Mouse (Mus musculus) hindbrain, embryonic 13.5 days (tissue): Measurements from ENCODE around the gene Cmss1. TPM values are rescaled to one million over a fixed set of nuclear protein-coding genes. Genes with fewer than 3 reads are reported as not detected.
A peak's percentile ranks its signal among the peaks of the same experiment; 100 is the strongest.

Experiments
- ATAC-seq: fragments of 200-750 bp; cut with Nextera tagmentation; 2 replicates; pipeline ENCODE4 v1.8.0; 2017; ENCODE audit warnings: moderate TSS enrichment; ENCODE audit not compliant: low FRiP score
- H3K27ac ChIP-seq: fragments of 300-500 bp; sonication (generic); 2 replicates; pipeline ENCODE4 v1.5.1; 2015; ENCODE audit warnings: inconsistent platforms, mild to moderate bottlenecking, moderate library complexity
- H3K27me3 ChIP-seq: fragments of 300-500 bp; sonication (generic); 2 replicates; pipeline ENCODE4 v1.6.1; 2015; ENCODE audit warnings: mild to moderate bottlenecking, inconsistent platforms
- H3K36me3 ChIP-seq: fragments of 300-500 bp; sonication (generic); 2 replicates; pipeline ENCODE4 v1.6.1; 2015; ENCODE audit warnings: mild to moderate bottlenecking, inconsistent platforms
- H3K4me1 ChIP-seq: fragments of 300-500 bp; sonication (generic); replicated peaks from 2 replicates; pipeline ENCODE4 v1.6.1; 2015; ENCODE audit warnings: inconsistent platforms
- H3K4me2 ChIP-seq: fragments of 300-500 bp; sonication (generic); 2 replicates; pipeline ENCODE4 v1.6.1; 2015; ENCODE audit warnings: inconsistent platforms, mild to moderate bottlenecking, moderate library complexity
- H3K4me3 ChIP-seq: fragments of 300-500 bp; sonication (generic); 2 replicates; pipeline ENCODE4 v1.5.1; 2015; ENCODE audit warnings: mild to moderate bottlenecking, inconsistent platforms
- H3K9ac ChIP-seq: fragments of 300-500 bp; sonication (generic); 2 replicates; pipeline ENCODE4 v1.6.1; 2015; ENCODE audit warnings: mild to moderate bottlenecking, inconsistent platforms
- H3K9me3 ChIP-seq: fragments of 300-500 bp; sonication (generic); 2 replicates; pipeline ENCODE4 v1.6.1; 2016; ENCODE audit warnings: inconsistent platforms
- WGBS: fragments of 180-500 bp; shearing (Covaris S2); methylation state at CpG from one replicate; pipeline ENCODE4 v1.1.7; 2015; 5-methylcytosine and 5-hydroxymethylcytosine counted together
- polyA plus RNA-seq: library from polyadenylated mRNA; unstranded; fragments of >200 nt; fragmentation: Nextera tagmentation; extraction: Ambion mirVana; gene quantifications from 2 replicates; pipeline ENCODE4 v1.2.1, GENCODE M21; 2015

Gene Cmss1
- polyA plus RNA-seq, 1 experiment from 2014 or later, result 37.1 TPM

- no peak overlapping the region for H3K4me2 ChIP-seq
- ATAC-seq, result no peak
- no peaks in the 10 kb centered on the region for H3K27me3 ChIP-seq
- peaks cover 6% of the 10 kb centered on the region for H3K4me1 ChIP-seq
- WGBS, result 83% methylated on average over 1 of the region's 1 CpGs
- no peaks in the 10 kb centered on the region for H3K36me3 ChIP-seq
- no peak overlapping the region for H3K9ac ChIP-seq
- no peak overlapping the region for H3K4me3 ChIP-seq
- no peaks in the 10 kb centered on the region for H3K9me3 ChIP-seq
- H3K27ac ChIP-seq, result no peak overlapping the region
Measured at GRCm38 (mm10) chr16:57534365-57534764, 72.3 kb downstream of the Cmss1 start.

GRCm38 (mm10) chr16:57532081-57532493 is 74.6 kb downstream of the Cmss1 start:
- Histone ChIP-seq H3K27me3 (no peaks in the 10 kb centered on the region), H3K27ac (no peak overlapping the region), H3K9ac (0 out of 2 replicates have a peak overlapping the region, but pooled peaks have one; percentile 24), H3K9me3 (no peaks in the 10 kb centered on the region), H3K4me1 (peaks cover 6% of the 10 kb centered on the region), H3K36me3 (no peaks in the 10 kb centered on the region), H3K4me2 (no peak overlapping the region), H3K4me3 (no peak overlapping the region)
- WGBS, result 24% methylated on average over 6 of the region's 6 CpGs
- no peak for ATAC-seq

- Histone ChIP-seq H3K27ac (no peak overlapping the region), H3K9ac (no peak overlapping the region), H3K4me3 (no peak overlapping the region), H3K4me2 (no peak overlapping the region), H3K4me1 (peaks cover 8% of the 10 kb centered on the region), H3K36me3 (no peaks in the 10 kb centered on the region), H3K27me3 (no peaks in the 10 kb centered on the region), H3K9me3 (no peaks in the 10 kb centered on the region)
- ATAC-seq, result no peak
- 82% methylated on average over 4 of the region's 4 CpGs for WGBS
Measured at GRCm38 (mm10) chr16:57530547-57530946, 76.1 kb downstream of the Cmss1 start.

- H3K36me3 ChIP-seq, result no peaks in the 10 kb centered on the region
- H3K4me1 ChIP-seq, result peaks cover 10% of the 10 kb centered on the region
- H3K4me2 ChIP-seq, result no peak overlapping the region
- H3K27me3 ChIP-seq, result no peaks in the 10 kb centered on the region
- H3K9ac ChIP-seq, result no peak overlapping the region
- 73% methylated on average over 4 of the region's 4 CpGs for WGBS
- H3K27ac ChIP-seq, result no peak overlapping the region
- no peaks in the 10 kb centered on the region for H3K9me3 ChIP-seq
- ATAC-seq, result no peak
- H3K4me3 ChIP-seq, result no peak overlapping the region
Measured at GRCm38 (mm10) chr16:57528457-57528856, 78.2 kb downstream of the Cmss1 start.

- WGBS, result 92% methylated on average over 7 of the region's 7 CpGs
- H3K4me1 ChIP-seq, result peaks cover 4% of the 10 kb centered on the region
- H3K9me3 ChIP-seq, result no peaks in the 10 kb centered on the region
Measured at GRCm38 (mm10) chr16:57526893-57527292, 79.8 kb downstream of the Cmss1 start.

GRCm38 (mm10) chr16:57525476-57525875 is 81.2 kb downstream of the Cmss1 start:
- Histone ChIP-seq H3K9ac (no peak overlapping the region), H3K27me3 (no peaks in the 10 kb centered on the region), H3K4me3 (no peak overlapping the region), H3K27ac (no peak overlapping the region), H3K36me3 (no peaks in the 10 kb centered on the region), H3K4me2 (no peak overlapping the region), H3K9me3 (no peaks in the 10 kb centered on the region), H3K4me1 (peaks cover 4% of the 10 kb centered on the region; the same call in 1 of the 2 replicates)
- 51% methylated on average over 4 of the region's 4 CpGs for WGBS
- no peak for ATAC-seq

More at GRCm38 (mm10) chr16:57526893-57527292, 79.8 kb downstream of the Cmss1 start:
- Histone ChIP-seq H3K4me3 (no peak overlapping the region), H3K27me3 (no peaks in the 10 kb centered on the region), H3K27ac (no peak overlapping the region), H3K4me2 (no peak overlapping the region), H3K36me3 (no peaks in the 10 kb centered on the region), H3K9ac (no peak overlapping the region)
- ATAC-seq, result no peak

GRCm38 (mm10) chr16:57525046-57525445 is 81.6 kb downstream of the Cmss1 start:
- no peak overlapping the region for H3K27ac ChIP-seq
- peaks cover 4% of the 10 kb centered on the region; the same call in 1 of the 2 replicates for H3K4me1 ChIP-seq
- H3K36me3 ChIP-seq, result no peaks in the 10 kb centered on the region
- no peak for ATAC-seq
- no peak overlapping the region for H3K4me2 ChIP-seq
- no peak overlapping the region for H3K4me3 ChIP-seq
- WGBS, result 83% methylated on average over 5 of the region's 5 CpGs
- H3K9me3 ChIP-seq, result no peaks in the 10 kb centered on the region
- no peaks in the 10 kb centered on the region for H3K27me3 ChIP-seq
- H3K9ac ChIP-seq, result no peak overlapping the region

- WGBS, result 86% methylated on average over 10 of the region's 10 CpGs
- no peaks in the 10 kb centered on the region for H3K27me3 ChIP-seq
- H3K9me3 ChIP-seq, result no peaks in the 10 kb centered on the region
- no peak overlapping the region for H3K4me2 ChIP-seq
- H3K36me3 ChIP-seq, result no peaks in the 10 kb centered on the region
- H3K4me3 ChIP-seq, result no peak overlapping the region
- ATAC-seq, result no peak
- H3K27ac ChIP-seq, result no peak overlapping the region
- no peaks in the 10 kb centered on the region for H3K4me1 ChIP-seq
- H3K9ac ChIP-seq, result no peak overlapping the region
Measured at GRCm38 (mm10) chr16:57515636-57516035, 91.0 kb downstream of the Cmss1 start.

- whole genome bisulfite sequencing, result 54% methylated on average over 4 of the region's 4 CpGs
- Histone ChIP-seq H3K27ac (no peak overlapping the region), H3K27me3 (no peaks in the 10 kb centered on the region), H3K9ac (no peak overlapping the region), H3K4me2 (no peak overlapping the region), H3K4me3 (no peak overlapping the region), H3K4me1 (no peaks in the 10 kb centered on the region), H3K36me3 (no peaks in the 10 kb centered on the region), H3K9me3 (no peaks in the 10 kb centered on the region)
- no peak for ATAC-seq
Measured at GRCm38 (mm10) chr16:57514371-57514770, 92.3 kb downstream of the Cmss1 start.

- WGBS, result 90% methylated on average over 7 of the region's 7 CpGs
- Histone ChIP-seq H3K27me3 (no peaks in the 10 kb centered on the region), H3K9me3 (no peaks in the 10 kb centered on the region), H3K9ac (no peak overlapping the region), H3K4me1 (no peaks in the 10 kb centered on the region), H3K4me2 (no peak overlapping the region), H3K36me3 (no peaks in the 10 kb centered on the region), H3K27ac (no peak overlapping the region), H3K4me3 (no peak overlapping the region)
- ATAC-seq, result no peak
Measured at GRCm38 (mm10) chr16:57513562-57513961, 93.1 kb downstream of the Cmss1 start.

GRCm38 (mm10) chr16:57509099-57509498 is 97.6 kb downstream of the Cmss1 start:
- WGBS, result 88% methylated on average over 3 of the region's 3 CpGs
- Histone ChIP-seq H3K27ac (no peak overlapping the region), H3K4me3 (no peak overlapping the region), H3K9me3 (no peaks in the 10 kb centered on the region), H3K27me3 (no peaks in the 10 kb centered on the region), H3K4me1 (no peaks in the 10 kb centered on the region), H3K36me3 (no peaks in the 10 kb centered on the region), H3K4me2 (no peak overlapping the region), H3K9ac (no peak overlapping the region)
- no peak for ATAC-seq

GRCm38 (mm10) chr16:57508351-57508750 is 98.3 kb downstream of the Cmss1 start:
- Histone ChIP-seq H3K9me3 (no peaks in the 10 kb centered on the region), H3K4me3 (no peak overlapping the region), H3K27ac (no peak overlapping the region), H3K4me1 (no peaks in the 10 kb centered on the region), H3K9ac (no peak overlapping the region), H3K27me3 (0 out of 2 replicates have a peak, but pooled peaks cover 3% of the 10 kb centered on the region), H3K4me2 (no peak overlapping the region), H3K36me3 (no peaks in the 10 kb centered on the region)
- ATAC-seq, result no peak
- WGBS, result 100% methylated on average over 1 of the region's 1 CpGs

- H3K27ac ChIP-seq, result no peak overlapping the region
- H3K4me2 ChIP-seq, result no peak overlapping the region
- H3K4me3 ChIP-seq, result no peak overlapping the region
- H3K9ac ChIP-seq, result no peak overlapping the region
- H3K4me1 ChIP-seq, result no peaks in the 10 kb centered on the region
- H3K36me3 ChIP-seq, result no peaks in the 10 kb centered on the region
- 85% methylated on average over 6 of the region's 6 CpGs for WGBS
- H3K9me3 ChIP-seq, result no peaks in the 10 kb centered on the region
- ATAC-seq, result no peak
- 0 out of 2 replicates have a peak, but pooled peaks cover 3% of the 10 kb centered on the region for H3K27me3 ChIP-seq
Measured at GRCm38 (mm10) chr16:57506133-57506532, 100.5 kb downstream of the Cmss1 start.
